Mouse (Mus musculus): ENCODE data around the gene Las1l.
"Not testable (repeated sequence)": the region's sequence is repeated elsewhere in the genome, so short reads cannot be mapped to it uniquely, and the experiment has no call there.

Las1l gene

DNA sequence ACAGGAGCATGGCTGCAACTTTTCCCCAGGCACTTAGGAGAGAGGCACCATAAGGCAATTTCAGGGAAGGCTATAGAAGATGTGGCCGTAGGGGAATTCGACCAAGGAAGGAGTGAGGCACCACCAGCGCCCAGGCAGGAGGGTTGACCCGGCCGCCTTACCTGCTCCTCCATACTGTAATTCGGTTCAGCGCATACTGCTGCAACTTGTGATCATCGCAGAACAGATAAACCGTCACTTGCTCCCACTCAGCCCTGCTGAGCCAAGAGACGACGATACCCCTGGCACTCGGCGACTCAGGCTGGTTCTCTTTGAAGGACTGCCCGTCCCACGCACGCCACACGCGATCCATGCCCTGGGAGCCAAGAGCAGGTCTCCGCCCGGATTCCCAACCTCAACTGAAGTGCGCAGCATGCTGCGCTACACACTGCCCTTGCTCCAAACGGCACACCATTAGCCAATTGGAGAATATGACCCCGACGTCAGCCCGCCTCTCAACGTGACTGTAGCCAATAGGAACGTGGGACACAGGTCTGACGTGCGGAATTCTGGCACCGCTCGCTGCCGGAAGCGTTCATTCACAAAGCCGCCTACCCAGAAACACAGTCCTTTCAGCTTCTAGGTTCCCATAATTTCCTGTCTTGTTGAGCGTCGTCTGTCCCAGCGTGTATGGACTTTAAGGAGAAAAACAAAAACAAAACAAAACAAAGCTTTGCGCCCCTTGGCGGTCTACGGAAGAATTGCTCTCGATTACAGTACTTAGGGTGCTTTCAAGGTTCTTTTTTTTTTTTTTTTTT lies at the start of gene Las1l:
Gene Las1l (minus strand): TSS at position 466 of the 797 bp plus-strand sequence.
- peak; percentile 96 for DNase-seq (ENCODE audit: low read depth, low spot score)

DNA sequence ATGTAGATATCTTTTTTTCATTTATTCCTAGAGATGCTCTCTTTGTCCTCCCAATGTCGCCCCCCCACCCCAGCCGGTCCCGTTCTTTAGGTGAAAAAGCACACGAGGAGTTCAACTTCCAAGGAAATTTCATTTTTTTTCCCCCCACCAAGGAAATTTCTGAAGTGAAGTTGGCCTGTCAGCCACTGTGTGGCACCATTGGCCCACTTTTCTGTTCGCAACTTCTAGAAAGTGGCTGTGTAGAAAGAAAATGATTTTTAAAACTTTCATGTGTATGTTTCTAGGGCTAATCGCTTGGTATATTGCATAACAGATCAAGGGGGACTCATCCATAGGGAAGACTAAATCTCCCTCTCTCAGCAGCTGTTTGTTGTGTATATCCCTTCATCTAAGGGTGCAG lies 49.6 kb upstream of the Las1l start:
- DNase-seq (ENCODE audit: low read depth, low spot score), result no peak

DNA sequence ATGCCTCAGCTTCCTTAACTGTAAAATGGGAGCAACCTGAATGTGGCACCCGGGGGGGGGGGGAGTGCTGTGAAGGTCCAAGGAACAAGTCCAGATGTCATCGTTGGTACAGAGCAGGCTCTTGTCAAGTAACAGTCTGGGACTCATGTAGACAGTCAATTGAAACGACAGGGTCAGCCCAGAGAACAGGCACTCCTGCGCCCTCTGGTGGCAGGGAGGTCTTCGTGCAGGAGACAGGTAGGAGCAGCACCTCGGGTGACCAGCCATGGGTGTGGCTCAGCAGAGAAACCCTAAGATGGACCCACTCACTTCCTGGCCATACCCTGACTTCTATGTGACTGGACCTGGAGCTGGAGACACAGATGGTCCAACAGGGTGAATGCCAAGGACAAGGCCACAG lies 42.8 kb upstream of the Las1l start:
- DNase-seq (ENCODE audit: low read depth, low spot score), result no peak

DNA sequence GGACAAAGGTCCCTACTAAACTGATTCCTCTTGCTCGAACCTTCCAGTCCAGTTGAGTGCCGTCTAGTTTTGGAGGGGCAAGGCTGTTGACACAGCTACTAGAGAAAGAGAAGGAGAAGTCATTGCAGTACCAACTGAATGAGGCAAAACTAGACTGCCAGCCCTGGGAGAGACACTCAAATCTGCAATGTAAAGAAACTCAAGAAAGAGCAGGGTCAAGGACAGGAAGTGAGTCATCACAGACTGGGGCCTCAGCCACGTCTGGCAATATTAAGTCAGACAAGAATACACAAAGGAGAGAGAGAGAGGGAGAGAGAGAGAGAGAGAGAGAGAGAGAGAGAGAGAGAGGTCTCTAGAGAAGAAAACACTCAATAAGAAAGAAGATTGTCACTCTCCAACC lies 36.4 kb upstream of the Las1l start:
- DNase-seq (ENCODE audit: low read depth, low spot score), result no peak

DNA sequence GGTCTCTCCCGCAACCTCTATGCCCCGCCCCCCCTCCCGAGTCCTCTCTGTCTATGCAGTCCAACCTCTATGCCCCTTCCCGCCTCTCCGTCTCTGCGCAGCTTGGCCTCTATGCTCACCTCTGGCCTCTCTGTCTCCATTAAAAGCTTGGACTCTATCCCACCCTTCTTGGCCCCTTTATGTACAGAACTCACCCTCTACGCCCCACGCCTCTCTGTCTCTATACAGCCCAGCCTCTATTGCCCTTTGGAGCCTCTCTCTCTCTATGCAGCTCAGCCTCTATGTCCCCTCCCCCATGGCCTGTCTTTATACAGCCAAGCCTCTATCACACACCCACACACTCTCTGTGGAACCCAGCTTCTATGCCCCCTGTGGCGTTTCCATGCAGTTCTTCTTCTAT lies 13.2 kb upstream of the Las1l start:
- DNase-seq (ENCODE audit: low read depth, low spot score), result no peak

DNA sequence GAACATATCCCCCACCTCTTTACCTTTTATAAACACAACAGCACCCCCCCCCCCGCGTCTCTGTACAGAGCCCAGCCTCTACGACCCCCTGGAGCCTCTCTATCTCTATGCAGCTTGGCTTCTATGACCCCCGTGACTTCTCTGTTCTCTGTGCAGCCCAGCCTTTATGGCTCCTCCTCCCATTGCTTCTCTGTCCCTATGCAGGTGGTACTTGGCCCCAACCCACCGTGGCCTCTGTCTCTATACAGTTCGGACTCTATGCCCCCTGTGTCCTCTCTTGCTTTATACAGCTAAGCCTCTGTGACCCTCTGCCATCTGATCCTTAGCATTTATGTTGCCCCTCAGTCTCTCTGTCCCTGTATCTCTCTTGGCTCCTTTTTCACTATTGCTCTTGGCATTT lies 12.4 kb upstream of the Las1l start:
- no peak for DNase-seq (ENCODE audit: low read depth, low spot score)

DNA sequence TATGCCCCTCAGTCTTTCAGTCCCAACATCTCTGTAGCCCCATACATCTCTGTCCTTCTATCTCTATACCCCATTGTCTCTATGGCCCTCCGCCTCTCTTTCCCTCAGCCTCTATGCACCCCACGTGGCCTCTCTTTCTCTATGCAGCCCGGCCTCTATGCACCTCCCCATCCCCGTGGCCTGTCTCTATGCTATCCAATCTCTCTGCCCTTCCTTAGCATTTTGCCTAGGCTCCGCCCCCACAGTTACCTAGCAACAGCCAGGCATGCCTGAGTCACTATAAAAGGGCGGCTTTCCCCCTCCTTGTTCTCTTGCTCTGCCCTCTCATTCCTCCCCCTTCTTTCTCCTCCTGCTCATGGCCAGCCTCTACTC lies 11.8 kb upstream of the Las1l start:
- DNase-seq (ENCODE audit: low read depth, low spot score), result peak; percentile 81

DNA sequence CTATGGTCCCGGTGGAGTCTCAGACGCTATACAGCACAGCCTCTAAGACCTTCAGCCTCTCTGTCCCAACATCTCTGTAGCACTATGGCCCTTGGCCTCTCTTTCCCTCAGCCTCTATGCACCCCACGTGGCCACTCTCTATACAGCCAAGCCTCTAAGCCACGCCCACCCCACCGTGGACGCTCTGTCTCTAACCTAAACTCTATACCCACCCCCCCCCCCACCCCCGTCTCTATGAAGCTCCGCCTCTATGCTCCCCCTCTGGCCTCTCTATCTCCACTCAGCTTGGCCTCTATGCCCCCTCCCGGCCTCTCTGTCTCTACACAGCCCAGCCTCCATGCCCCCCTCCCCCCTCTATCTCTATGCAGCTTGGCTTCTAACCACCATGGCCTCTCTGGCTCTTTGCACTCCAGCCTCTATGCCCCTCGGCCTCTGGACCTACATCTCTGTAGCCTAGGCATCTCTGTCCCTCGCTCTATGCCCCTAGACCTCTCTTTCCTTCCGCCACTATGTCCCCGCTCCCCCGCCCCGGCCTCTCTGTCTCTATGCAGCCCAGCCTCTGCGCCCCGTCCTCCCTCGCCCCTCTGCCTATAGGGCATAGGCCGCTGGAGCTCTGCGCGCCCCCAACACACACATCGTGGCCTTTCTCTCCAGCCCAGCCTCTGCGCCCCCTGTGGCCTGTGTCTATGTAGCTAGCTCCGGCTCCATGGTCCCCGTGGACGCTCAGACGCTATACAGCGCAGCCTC lies 11.3 kb upstream of the Las1l start:
- peak; percentile 41 for DNase-seq (ENCODE audit: low read depth, low spot score)

DNA sequence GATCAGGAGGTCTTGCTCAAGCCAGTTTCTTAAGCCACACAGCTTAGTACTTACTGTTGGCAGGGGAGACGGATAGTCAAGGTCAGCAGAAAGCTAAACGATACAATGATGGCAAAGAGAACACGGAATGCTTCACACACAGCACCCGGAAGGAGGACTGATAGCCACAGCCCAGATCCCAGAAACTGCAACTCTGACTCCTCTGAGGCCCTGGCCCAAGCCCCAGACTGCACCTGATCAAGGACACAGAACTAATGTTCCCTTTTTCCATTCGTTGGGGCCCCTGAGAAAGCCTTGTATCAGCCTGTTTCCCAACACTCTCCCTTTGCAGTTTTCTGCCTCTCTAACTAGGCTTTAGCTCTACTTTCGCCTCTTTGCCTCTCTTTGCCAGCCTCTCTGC lies 8.3 kb upstream of the Las1l start:
- DNase-seq (ENCODE audit: low read depth, low spot score), result no peak

DNA sequence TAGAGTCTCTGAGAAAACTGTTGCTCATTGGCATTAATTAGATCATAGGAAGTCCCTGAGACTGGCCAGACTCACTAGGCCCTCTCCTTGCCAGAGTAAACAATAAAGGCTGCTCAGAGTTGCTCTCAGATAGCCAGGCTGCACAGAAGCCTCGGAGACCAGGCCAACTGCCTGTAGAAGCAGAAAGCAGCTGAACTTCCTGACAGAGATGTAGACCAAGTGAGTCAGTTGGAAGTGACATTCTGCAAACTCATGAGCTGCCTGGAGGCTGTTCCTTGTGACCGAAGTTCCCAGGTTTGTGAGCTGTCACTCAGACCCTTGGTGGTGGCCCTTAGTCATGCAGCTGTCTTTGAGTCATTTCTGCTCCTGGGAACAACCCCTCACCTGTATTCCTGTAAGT lies 6.6 kb upstream of the Las1l start:
- DNase-seq (ENCODE audit: low read depth, low spot score), result no peak

DNA sequence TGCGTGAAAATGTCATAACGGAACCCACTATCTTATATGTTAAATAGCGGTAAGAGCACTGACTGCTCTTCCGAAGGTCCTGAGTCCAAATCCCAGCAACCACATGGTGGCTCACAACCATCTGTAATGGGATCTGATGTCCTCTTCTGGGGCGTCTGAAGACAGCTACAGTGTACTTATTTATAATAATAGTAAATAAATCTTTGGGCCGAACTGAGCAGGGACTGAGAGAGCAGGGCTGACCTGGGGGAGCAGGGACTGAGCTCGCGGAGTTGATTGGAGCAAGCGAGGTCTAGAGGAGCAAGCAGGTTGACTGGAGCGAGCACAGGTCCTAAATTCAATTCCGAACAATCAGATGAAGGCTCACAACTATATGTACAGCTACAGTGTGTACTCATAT lies 699 bp upstream of the Las1l start:
- not testable (repeated sequence) for DNase-seq (ENCODE audit: low read depth, low spot score)

DNA sequence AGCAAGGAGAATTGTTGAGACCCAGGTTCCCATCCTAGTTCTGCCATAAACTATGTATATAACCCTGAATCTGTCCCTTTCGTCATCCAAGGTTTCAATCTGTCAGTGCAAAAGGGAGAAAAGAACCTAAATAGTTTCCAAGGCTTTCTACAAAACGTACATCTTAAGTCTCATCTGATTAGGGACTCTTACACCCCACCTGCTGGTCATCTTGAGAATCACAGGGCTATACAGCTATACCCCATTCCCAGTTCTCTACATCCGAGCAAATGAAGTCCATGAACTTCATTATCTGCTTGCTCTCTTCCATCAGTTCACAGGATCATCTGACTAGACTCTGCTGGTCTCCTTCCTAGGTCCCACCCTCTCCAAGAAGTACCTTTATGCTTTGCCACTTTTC lies 6.0 kb downstream of the Las1l start:
- DNase-seq (ENCODE audit: low read depth, low spot score), result peak; percentile 4

DNA sequence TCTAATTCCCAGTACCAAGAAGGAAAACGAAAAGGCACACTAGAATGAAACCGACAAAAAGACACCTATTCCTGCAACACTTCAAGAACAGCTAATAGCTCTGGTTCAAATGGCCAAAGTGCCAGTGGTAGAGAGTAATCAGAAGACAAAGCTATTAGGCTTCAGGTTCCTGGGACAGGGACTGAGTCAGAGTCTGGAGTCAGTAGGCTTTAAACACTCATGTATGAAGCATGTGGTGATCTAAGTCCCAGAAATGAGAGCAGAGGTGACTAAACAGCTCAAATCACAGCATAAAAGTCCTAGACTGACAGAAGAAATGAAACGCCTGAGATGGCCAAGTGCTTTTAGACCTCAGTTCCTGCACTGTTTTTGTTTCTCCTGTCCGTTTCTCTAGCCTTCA lies 8.6 kb downstream of the Las1l start:
- DNase-seq (ENCODE audit: low read depth, low spot score), result no peak

DNA sequence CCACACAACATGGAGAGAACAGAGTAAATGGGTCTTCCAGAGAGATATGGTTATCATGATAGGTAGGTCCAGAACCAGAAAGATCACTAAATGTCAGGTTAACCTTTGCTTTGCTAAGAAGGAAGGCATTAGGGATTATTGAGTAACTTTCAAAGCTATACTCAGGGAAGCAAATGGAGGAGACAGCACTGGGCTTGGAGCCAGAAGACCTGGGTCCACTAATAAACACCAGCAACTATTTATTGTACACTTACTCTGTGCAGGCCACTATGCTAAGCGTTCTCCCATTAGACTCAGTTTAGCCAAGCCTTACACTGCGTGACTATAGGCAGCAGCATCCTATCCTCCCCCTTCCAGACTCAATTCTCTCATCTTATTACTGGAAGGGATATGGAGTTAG lies 11.3 kb downstream of the Las1l start:
- DNase-seq (ENCODE audit: low read depth, low spot score), result no peak

DNA sequence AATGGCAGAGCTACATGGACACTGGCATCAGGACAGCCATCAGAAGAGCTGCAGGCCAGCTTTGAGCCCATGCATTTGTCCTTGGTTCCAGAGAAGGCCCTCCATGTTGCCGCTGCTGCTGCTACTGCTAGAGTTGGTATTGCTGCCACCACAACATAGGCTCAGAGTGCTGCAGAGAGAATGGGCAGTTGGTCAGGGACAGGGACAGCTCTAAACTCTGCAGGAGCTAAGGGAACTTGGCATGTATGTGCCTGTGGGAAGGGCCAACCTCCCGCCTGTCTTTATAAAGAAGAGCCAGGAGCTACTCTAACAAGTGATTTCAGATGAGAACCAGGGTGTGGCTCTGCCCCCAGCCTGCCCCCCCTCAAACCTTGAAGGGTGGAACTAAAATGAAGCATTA lies 21.3 kb downstream of the Las1l start:
- no peak for DNase-seq (ENCODE audit: low read depth, low spot score)

DNA sequence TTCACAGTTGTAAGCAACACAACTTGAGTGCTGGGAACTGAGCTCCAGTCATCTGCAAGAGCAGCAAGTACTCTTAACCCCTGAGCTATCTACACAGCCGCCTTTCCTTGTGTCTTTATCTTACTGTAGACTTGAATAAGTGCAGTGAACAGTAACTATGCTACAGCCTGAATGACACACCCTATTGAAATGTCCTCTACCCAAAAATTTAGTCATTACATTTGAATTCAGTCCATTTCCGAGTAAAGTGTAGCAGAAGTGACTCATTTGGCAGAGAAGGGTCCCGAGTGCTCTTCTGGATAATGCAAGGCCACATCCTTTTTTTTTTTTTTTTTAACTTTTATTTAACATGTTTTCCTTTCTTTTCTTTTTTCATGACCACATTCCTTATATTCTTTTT lies 54.0 kb downstream of the Las1l start:
- DNase-seq (ENCODE audit: low read depth, low spot score), result no peak

Data from telencephalon, adult 2 months (tissue).